Mouse (Mus musculus): Measurements from ENCODE around the gene Gm4177.
"Not testable (repeated sequence)": the region's sequence is repeated elsewhere in the genome, so short reads cannot be mapped to it uniquely, and the experiment has no call there.

Gene Gm4177

GRCm38 (mm10) chr7:21796628-21797027 is at the start of gene Gm4177:
Gm4177 (minus strand) TSS chr7:21796728.
- DNase-seq (ENCODE audit: low spot score): not testable (repeated sequence)

GRCm38 (mm10) chr7:21844167-21844566 is 47.6 kb upstream of the Gm4177 start, which contains the start of gene Gm5725:
Gm5725 (minus strand) TSS chr7:21844267.
- DNase-seq (ENCODE audit: low spot score): not testable (repeated sequence)

GRCm38 (mm10) chr7:21832051-21832450 is 35.5 kb upstream of the Gm4177 start, which contains the start of gene Vmn1r135:
Vmn1r135 (plus strand) TSS chr7:21832351.
- not testable (repeated sequence) for DNase-seq (ENCODE audit: low spot score)

DNA sequence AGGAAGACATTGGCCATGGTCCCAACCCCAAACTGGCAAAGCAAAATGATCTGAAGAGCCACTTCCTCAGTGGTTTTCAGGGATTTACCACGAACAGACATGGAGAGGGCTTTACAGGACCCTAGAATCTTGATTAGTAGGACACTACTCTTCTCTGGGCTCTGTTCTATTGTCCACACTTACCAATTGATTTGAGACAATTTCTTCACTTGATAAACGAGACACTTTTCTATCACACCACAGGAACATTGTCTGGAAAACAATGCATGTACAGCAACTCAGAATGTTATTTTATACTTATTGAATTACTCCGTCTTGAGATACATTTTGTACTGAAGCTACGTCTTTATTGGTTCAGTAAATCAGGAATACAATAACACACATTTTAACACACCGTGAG is 35.2 kb downstream of the Gm4177 start, which contains the start of gene Gm4175:
TSS of gene Gm4175 (minus strand) at position 101 of the 400 bp plus-strand sequence.
- not testable (repeated sequence) for DNase-seq (ENCODE audit: low spot score)
